Mouse (Mus musculus) forebrain, embryonic 14.5 days (tissue): ENCODE data around the gene Pla2g4c. TPM values are rescaled to one million over a fixed set of nuclear protein-coding genes. Genes with fewer than 3 reads are reported as not detected.
"Not testable (repeated sequence)": the region's sequence is repeated elsewhere in the genome, so short reads cannot be mapped to it uniquely, and the experiment has no call there.

ENCODE experiments used
- ATAC-seq: fragments of 200-750 bp; cut with Nextera tagmentation; 2 replicates; pipeline ENCODE4 v1.8.0; 2017; ENCODE audit warnings: mild to moderate bottlenecking, moderate library complexity
- DNase-seq: peaks from one replicate; pipeline ENCODE4 v3.0.0-alpha.2; 2015; ENCODE audit warnings: low spot score
- H3K27ac ChIP-seq: fragments of 300-500 bp; sonication (generic); 2 replicates; pipeline ENCODE4 v1.5.1; 2014; ENCODE audit warnings: low read depth, mild to moderate bottlenecking, control low read depth, low read length, moderate library complexity
- H3K27me3 ChIP-seq: fragments of 300-500 bp; sonication (generic); replicated peaks from 2 replicates; pipeline ENCODE4 v1.6.1; 2014; ENCODE audit warnings: low read length, control low read depth, mixed read lengths; ENCODE audit not compliant: control insufficient read depth, insufficient read depth
- H3K36me3 ChIP-seq: fragments of 300-500 bp; sonication (generic); 2 replicates; pipeline ENCODE4 v1.6.1; 2014; ENCODE audit warnings: low read length, control low read depth; ENCODE audit not compliant: control insufficient read depth, insufficient read depth
- H3K4me1 ChIP-seq: fragments of 300-500 bp; sonication (generic); 2 replicates; pipeline ENCODE4 v1.6.1; 2014; ENCODE audit warnings: antibody characterized with exemption, low read length, control low read depth; ENCODE audit not compliant: control insufficient read depth, insufficient read depth
- H3K4me2 ChIP-seq: fragments of 300-500 bp; sonication (generic); 2 replicates; pipeline ENCODE4 v1.6.1; 2014; ENCODE audit warnings: mild to moderate bottlenecking, control low read depth, low read length
- H3K4me3 ChIP-seq: fragments of 300-500 bp; sonication (generic); 2 replicates; pipeline ENCODE4 v1.5.1; 2014; ENCODE audit warnings: low read depth, low read length, control low read depth
- H3K9ac ChIP-seq: fragments of 300-500 bp; sonication (generic); 2 replicates; pipeline ENCODE4 v1.6.1; 2014; ENCODE audit warnings: mild to moderate bottlenecking, low read length, control low read depth, moderate library complexity
- H3K9me3 ChIP-seq: fragments of 300-500 bp; sonication (generic); replicated peaks from 2 replicates; pipeline ENCODE4 v1.6.1; 2016; ENCODE audit warnings: low read length, control low read depth, mixed read lengths; ENCODE audit not compliant: control insufficient read depth
- WGBS: fragments of 180-500 bp; shearing (Covaris S2); extraction: QIAGEN DNeasy Blood & Tissue Kit; methylation state at CpG from one replicate; pipeline ENCODE4 v1.1.7; 2014; 5-methylcytosine and 5-hydroxymethylcytosine counted together
- polyA plus RNA-seq: library from polyadenylated mRNA; unstranded; fragments of >200 nt; fragmentation: Nextera tagmentation; extraction: Ambion mirVana; gene quantifications from 2 replicates; pipeline ENCODE4 v1.2.1, GENCODE M21; 2014

Gene Pla2g4c
- 0.35 and 0.36 TPM in 2 replicates for polyA plus RNA-seq

DNA sequence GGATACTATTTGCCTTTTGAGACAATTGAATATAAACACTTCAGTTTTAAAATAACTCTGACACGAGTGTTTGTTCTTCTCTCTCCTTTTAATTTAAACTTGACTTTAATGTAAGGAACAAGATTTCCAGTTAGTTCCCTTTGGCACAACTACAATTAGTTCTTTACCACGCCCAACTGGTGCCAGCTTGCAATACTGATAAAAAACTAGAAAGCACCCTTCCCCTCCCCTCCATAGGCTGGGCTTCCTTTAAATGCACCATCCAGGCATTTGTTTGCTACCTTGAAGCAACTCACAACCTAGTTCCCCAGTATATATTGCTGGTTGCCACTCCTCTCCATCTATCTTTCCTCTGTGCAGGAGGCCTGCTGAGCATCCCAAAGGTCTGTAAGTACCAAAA lies at the start of gene Pla2g4c:
TSS of gene Pla2g4c (plus strand) at position 340 of the 400 bp plus-strand sequence.
- Histone ChIP-seq H3K9me3 (no peaks in the 10 kb centered on the region), H3K27ac (no peak within 1 kb of the TSS), H3K4me2 (no peak within 1 kb of the TSS), H3K9ac (no peak within 1 kb of the TSS), H3K4me3 (no peak within 1 kb of the TSS), H3K36me3 (no peaks in the 10 kb centered on the region), H3K4me1 (no peaks in the 10 kb centered on the region), H3K27me3 (no peaks in the 10 kb centered on the region)
- ATAC-seq (no peak), DNase-seq (no peak)
- whole genome bisulfite sequencing: 88% methylated on average over 2 of the region's 2 CpGs

DNA sequence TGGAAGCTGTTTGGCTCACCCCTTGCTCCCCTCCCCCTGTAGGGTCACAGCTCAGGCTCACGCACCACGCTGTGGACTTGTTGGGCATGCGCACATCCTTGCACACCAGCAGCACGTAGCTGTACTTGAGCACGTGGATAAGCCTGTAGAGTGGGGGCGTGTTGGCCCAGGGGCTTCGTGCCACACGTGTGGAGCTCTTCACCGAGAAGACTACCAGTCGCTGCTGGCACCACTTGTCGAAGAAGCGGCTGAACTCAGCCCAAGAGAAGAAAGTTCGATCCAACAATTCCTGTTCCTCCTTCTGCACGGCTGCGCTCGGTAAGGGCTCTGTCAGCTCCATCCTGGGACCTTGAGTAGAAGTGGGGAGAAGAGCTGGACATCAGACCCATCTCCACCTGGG lies 47.4 kb upstream of the Pla2g4c start, which contains the start of gene Lig1:
TSS of gene Lig1 (plus strand) at position 203 of the 400 bp plus-strand sequence.
- no peak for ATAC-seq
- peaks cover 4% of the 10 kb centered on the region; the same call in 1 of the 2 replicates for H3K4me1 ChIP-seq
- H3K9me3 ChIP-seq: no peaks in the 10 kb centered on the region
- peak within 1 kb of the TSS; percentile 69 for H3K9ac ChIP-seq
- 98% methylated on average over 16 of the region's 16 CpGs for WGBS
- no peak for DNase-seq
- no peaks in the 10 kb centered on the region for H3K27me3 ChIP-seq
- peaks cover 33% of the 10 kb centered on the region for H3K36me3 ChIP-seq
- H3K4me3 ChIP-seq: peak within 1 kb of the TSS; percentile 55
- H3K4me2 ChIP-seq: peak within 1 kb of the TSS; percentile 53
- H3K27ac ChIP-seq: 0 out of 2 replicates have a peak within 1 kb of the TSS, but pooled peaks have one; percentile 81

DNA sequence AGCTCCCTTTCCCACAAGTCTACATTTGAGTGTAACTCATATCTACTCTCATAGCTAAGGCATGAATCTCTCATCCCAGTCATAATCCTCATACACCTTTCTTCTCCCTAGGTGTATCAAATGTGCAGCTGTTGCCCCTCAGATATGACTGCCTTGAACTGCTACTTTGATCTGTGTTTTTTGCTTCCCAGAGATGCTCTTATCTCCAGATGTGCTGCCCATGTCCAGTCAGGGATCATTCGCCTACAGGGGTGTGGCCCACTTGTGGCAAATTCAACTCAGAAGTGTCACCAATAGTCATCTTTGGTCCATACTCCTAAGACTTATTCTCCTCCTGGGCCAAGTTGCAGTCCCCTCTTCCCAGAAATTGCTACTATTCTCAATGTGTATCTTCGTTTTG lies 46.6 kb upstream of the Pla2g4c start:
- Histone ChIP-seq H3K36me3 (peaks cover 39% of the 10 kb centered on the region), H3K4me3 (peak overlapping the region; percentile 55), H3K27me3 (no peaks in the 10 kb centered on the region), H3K4me2 (peak overlapping the region; percentile 53), H3K9ac (peak overlapping the region; percentile 69), H3K27ac (no peak overlapping the region), H3K9me3 (no peaks in the 10 kb centered on the region), H3K4me1 (peaks cover 4% of the 10 kb centered on the region; the same call in 1 of the 2 replicates)
- DNase-seq (no peak), ATAC-seq (no peak; the same call in 1 of the 2 replicates)
- 27% methylated on average over 2 of the region's 2 CpGs for WGBS

DNA sequence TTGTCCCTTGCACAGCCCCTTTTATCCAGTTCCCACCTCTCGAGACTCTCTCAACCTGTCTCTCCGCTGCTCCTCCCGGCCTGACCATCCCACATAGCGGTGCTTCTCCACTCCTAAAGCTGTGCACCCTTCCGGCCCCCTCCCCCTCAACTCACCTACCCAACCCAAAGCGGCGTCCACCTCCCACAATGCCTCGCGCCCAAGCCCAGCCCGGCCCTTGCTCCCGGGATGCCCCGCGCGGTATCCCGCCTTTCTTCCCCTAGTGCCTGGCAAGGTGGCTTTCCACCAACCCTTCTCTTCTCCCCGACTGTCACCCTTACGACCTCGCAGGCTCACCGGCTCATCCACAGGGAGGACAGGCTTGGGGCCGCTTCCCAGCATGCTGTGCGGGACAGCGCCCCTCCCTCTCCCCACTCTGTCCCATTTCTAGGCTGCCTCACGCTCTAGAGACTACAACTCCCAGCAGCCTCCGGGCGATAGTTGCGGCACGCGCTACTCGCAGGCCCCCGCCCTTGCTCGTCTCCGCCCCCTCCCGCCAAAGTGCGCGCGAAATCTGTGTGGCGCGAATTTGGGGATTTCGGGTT lies 46.1 kb upstream of the Pla2g4c start, which contains the start of gene Zswim9:
TSS of gene Zswim9 (minus strand) at position 414 of the 584 bp plus-strand sequence.
- Histone ChIP-seq H3K9me3 (no peaks in the 10 kb centered on the region), H3K9ac (peak within 1 kb of the TSS; percentile 69), H3K27ac (peak within 1 kb of the TSS; percentile 81), H3K27me3 (no peaks in the 10 kb centered on the region), H3K4me1 (peaks cover 4% of the 10 kb centered on the region; the same call in 1 of the 2 replicates), H3K4me2 (peak within 1 kb of the TSS; percentile 53), H3K4me3 (peak within 1 kb of the TSS; percentile 55), H3K36me3 (peaks cover 39% of the 10 kb centered on the region)
- ATAC-seq (peak; percentile 99), DNase-seq (peak; percentile 98)
- under 1% methylated on average over 39 of the region's 39 CpGs for WGBS

DNA sequence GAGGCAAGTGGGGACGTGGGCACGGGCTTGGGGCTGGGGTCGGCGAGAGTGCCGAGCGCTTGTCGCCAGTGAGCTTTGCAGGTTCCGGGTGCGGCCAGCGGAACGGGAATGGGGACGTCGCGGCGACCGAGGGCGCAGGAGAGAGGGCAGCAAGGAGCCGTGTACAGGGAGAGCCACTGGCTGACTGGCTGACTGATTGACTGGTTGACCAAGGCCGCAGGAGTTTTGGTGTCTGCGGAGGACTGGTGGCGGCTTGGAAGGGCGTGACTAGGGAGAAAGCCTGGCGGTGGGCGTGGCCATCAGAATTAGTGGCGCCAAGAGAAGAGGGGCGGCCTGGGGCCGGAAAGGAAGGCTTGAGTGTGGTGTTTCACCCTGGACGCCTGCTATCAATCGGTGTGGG lies 45.5 kb upstream of the Pla2g4c start:
- 2% methylated on average over 10 of the region's 29 CpGs for WGBS

DNA sequence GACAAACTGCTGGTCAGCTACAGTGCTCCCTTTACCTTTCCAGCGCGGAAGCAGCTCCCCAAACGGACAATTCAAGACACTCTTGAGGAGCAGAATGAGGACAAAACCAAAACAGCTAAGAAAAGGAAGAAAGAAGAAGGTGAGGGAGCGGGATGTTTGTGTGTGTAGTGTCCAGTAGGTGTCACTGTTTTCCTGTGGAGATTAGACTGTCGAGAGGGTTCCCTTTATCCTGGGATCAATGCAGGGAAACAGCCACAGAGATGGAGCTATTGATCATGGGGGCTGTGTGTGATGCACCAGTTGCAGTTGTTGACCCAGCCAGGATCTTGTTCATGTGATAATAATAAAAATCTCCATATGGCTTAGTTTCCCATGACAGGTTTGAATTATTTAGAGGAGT lies 35.8 kb upstream of the Pla2g4c start:
- no peaks in the 10 kb centered on the region for H3K9me3 ChIP-seq
- DNase-seq (peak; percentile 70), ATAC-seq (peak; percentile 70)
- H3K27ac ChIP-seq: no peak overlapping the region
- peaks cover 77% of the 10 kb centered on the region for H3K36me3 ChIP-seq
- H3K4me1 ChIP-seq: no peaks in the 10 kb centered on the region
- 41% methylated on average over 5 of the region's 5 CpGs for WGBS
- H3K4me2 ChIP-seq: no peak overlapping the region
- no peaks in the 10 kb centered on the region for H3K27me3 ChIP-seq
- H3K9ac ChIP-seq: no peak overlapping the region
- no peak overlapping the region for H3K4me3 ChIP-seq

More for the DNA sequence above, 45.5 kb upstream of the Pla2g4c start:
- H3K27me3 ChIP-seq, H3K9ac ChIP-seq, H3K4me1 ChIP-seq, H3K27ac ChIP-seq, DNase-seq, H3K9me3 ChIP-seq: not testable (repeated sequence)
- Histone ChIP-seq H3K4me2 (peak overlapping the region; percentile 53), H3K4me3 (peak overlapping the region; percentile 55), H3K36me3 (peaks cover 36% of the 10 kb centered on the region)
- ATAC-seq: peak; percentile 65

DNA sequence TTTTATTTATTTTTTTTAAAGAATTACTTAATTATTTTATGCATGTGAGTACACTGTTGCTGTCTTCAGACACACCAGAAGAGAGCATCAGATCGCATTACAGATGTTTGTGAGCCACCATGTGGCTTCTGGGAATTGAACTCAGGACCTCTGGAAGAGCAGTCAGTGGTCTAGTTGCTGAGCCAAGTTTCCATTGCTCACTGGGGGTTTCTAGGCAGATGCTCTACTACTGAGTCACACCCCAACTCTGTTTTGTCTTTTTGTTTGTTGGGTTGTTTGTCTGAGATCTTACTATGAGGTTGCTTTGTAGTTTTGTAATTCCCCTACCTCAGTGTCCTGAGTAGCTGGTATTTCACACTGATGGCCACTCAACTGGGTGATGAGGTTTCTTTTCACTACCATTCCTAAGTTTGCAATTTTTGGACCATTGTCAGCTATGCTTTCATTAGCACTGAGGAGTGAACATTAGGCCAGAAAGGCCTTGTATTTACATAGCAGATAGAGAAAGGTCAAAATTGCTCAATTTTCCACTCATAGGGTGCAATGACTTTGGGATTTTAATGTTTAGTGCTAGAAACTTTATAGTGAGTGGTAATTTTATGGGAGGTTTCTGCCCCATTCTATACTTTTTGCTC lies 34.3 kb upstream of the Pla2g4c start:
- H3K9me3 ChIP-seq: no peaks in the 10 kb centered on the region
- WGBS: 97% methylated on average over 1 of the region's 1 CpGs
- ATAC-seq (no peak), DNase-seq (no peak)
- H3K9ac ChIP-seq: no peak overlapping the region
- no peak overlapping the region for H3K4me2 ChIP-seq
- peaks cover 78% of the 10 kb centered on the region for H3K36me3 ChIP-seq
- no peak overlapping the region for H3K4me3 ChIP-seq
- no peak overlapping the region for H3K27ac ChIP-seq
- no peaks in the 10 kb centered on the region for H3K27me3 ChIP-seq
- no peaks in the 10 kb centered on the region for H3K4me1 ChIP-seq

DNA sequence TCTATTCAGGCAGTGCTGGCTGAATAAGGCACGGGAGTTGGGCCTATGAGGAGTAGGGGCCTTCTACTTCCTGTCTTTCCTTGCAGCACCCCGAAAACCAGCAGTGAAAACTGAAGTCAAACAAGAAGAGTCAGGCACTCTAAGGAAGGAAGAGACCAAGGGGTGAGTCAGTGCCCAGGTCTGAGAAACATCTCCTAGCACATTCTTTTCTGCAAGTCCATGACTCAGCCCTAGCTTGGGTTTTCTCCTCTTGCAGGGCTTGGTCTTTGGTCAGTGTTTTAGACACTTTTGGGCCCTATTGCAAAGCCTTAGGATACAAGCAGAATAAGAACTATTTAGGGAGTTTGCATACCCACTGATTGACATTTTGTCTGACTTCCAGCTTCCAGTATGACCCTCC lies 33.1 kb upstream of the Pla2g4c start:
- Histone ChIP-seq H3K27me3 (no peaks in the 10 kb centered on the region), H3K4me3 (no peak overlapping the region), H3K27ac (no peak overlapping the region), H3K9ac (no peak overlapping the region), H3K9me3 (no peaks in the 10 kb centered on the region), H3K36me3 (peaks cover 80% of the 10 kb centered on the region), H3K4me2 (no peak overlapping the region), H3K4me1 (no peaks in the 10 kb centered on the region)
- WGBS: 96% methylated on average over 2 of the region's 2 CpGs
- DNase-seq (no peak), ATAC-seq (no peak)
